Mouse (Mus musculus): ENCODE results near the gene Polr2l.

- TF ChIP-seq CTCF (IDR thresholded peaks at IDR 0.05; ENCODE audit: low read depth) (no peak), EP300 (IDR thresholded peaks at IDR 0.05; ENCODE audit: low read depth) (no peak)
Measured at GRCm38 (mm10) chr7:141485186-141485585, 10.3 kb upstream of the Polr2l start.

Data from liver, embryonic 14.5 days (tissue).